Mouse (Mus musculus) left cerebral cortex, postnatal 10 days (tissue): ENCODE measurements around the gene 4930544D05Rik. TPM values are rescaled to one million over a fixed set of nuclear protein-coding genes. Genes with fewer than 3 reads are reported as not detected.

Experiments
- DNase-seq, 2 experiments: peaks; one replicate each; pipeline ENCODE4 v3.0.0; 2021 to 2022; ENCODE audit warnings: low spot score in 2 of 2, mixed read lengths in 1 of 2; ENCODE audit errors: extremely low spot score in 1 of 2
- intact Hi-C: fragments of 180-260 bp; cut with DNase I; formaldehyde crosslinking; loops from one replicate; pipeline ENCODE4 v1.15.1; 2025
- total RNA-seq, 2 experiments: library from RNA; stranded (reverse); gene quantifications; 2 replicates each; pipeline ENCODE4 v1.2.3; 2021

The 4930544D05Rik gene
- total RNA-seq, 2 experiments from 2014 or later: 0.45 to 1.1 TPM

DNA sequence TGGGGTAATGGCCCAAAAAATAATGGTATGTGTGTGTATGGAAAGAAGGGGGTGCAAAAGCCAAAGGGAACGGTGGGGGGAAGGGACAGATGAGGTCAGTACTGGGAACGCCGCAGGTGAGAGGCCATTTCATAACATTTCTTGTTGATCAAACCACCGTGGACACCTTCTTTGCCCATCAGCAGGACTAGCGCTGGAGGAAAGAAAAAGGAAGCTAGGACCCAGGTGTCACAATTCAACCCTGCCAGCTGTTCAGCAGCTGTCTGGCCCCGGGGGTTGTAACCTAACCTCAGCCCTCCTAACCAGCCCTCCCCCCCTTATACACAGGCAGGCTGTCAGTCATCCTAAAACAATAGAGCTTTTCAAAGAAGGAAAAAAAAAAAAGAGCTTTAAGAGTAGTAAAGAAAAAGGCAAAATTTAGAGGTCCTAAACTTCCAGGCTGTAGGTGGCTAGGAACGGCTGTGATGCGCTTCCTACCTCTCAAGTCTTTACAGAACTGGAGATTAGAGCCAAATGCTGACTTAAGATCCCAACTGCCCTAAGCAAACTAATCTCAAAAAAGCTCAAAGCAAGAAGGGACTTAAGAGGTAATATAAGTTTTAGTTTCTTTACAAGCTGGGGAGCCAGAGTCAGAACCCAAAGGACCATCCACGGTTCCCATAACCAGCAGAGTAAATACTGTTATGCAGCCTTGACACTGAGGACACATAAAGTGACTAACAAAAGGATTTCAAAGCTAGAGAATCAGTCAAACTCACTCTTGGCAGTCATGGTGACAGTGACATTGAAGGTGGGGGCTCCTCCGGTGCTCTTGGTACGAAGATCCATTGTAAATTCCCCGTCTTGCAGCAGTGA lies 36.6 kb downstream of the 4930544D05Rik start:
- DNase-seq: no peak

GRCm38 (mm10) chr11:70652884-70653344 lies 37.3 kb downstream of the 4930544D05Rik start:
- intact Hi-C loops: no loop called here
- no peak for DNase-seq

More for the DNA sequence above, 36.6 kb downstream of the 4930544D05Rik start:
- intact Hi-C loops: no loop called here

GRCm38 (mm10) chr11:70653345-70654197 lies 37.9 kb downstream of the 4930544D05Rik start:
- intact Hi-C loops: no loop called here
- DNase-seq: peak in 1 of 2 experiments; percentile 83

GRCm38 (mm10) chr11:70654198-70654922 lies 38.7 kb downstream of the 4930544D05Rik start, which contains the start of gene Pfn1:
TSS of gene Pfn1 (minus strand) at chr11:70654644.
- intact Hi-C loops: no loop called here
- peak in 1 of 2 experiments; percentile 89 for DNase-seq

- intact Hi-C loops: no loop called here
- peak; percentile 56 to 91 for DNase-seq
Measured at GRCm38 (mm10) chr11:70654923-70655570, 39.4 kb downstream of the 4930544D05Rik start.

DNA sequence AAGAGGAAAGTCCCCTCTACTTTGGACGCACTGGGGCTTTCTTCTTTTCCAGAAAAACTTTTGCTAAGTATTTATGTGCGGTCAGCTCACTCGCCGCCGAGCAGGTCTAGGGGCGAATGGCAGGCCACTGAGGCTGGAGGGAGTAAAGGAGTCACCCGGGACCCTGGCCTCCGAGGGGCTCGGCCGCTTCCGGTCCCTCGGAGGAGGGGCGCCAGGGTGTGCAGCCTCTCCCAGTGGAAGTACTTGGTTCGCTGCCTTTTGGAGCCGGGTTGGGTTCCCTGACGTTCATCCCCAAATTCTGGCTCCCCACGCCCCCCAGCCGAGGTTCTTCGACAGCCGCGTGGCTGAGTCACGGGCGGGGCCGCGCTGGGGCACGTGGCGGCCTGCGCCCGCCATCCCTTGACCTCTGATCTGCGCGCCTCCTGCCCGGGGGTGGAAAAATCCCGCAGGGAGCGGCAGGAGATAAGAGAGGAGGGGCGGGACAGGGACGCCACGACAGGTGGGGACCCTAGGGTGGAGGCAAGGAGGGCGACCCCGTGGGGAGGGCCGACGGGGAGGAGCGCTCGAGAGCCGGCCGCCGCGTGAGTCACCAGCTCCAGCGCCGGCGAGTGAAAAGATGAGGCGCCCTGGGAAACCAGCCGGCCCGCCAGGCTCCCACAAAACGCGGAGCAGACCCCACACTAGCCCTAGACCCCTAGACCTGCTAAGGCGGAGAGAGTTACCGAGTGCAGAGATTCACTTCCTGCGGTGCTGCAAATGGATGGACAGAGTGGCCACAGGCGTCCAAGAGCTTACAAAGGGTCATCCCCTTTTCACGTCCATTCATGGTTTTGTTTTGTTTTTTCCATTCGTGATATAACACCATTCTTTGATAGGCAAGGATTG lies 40.2 kb downstream of the 4930544D05Rik start:
- peak in 1 of 2 experiments; percentile 76 for DNase-seq
- intact Hi-C loops: no loop called here

DNA sequence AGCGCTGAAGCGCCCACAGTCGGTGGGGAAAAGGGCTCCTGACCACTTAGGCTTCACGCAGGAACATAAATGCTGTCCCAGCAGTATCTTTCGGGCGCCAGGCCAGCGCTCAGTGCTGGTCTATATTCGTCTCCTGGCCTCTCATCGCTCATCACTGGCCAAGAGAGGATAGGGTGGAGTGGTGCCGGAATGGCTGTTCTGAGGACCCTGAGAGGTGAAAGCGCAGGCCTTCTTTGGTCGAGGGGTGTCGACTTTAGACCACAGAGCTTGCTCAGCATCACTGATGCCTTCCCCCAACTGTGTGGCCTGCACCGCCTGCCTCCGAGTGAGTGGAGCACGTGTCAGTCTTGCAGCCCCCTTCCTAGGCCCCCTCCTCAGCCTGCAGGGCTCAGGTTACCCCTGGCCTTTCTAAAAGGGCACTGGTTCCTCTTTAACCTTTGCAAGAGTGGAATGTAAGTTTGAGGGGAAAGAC lies 40.8 kb downstream of the 4930544D05Rik start:
- DNase-seq: peak in 1 of 2 experiments; percentile 64
- intact Hi-C loops: no loop called here

DNA sequence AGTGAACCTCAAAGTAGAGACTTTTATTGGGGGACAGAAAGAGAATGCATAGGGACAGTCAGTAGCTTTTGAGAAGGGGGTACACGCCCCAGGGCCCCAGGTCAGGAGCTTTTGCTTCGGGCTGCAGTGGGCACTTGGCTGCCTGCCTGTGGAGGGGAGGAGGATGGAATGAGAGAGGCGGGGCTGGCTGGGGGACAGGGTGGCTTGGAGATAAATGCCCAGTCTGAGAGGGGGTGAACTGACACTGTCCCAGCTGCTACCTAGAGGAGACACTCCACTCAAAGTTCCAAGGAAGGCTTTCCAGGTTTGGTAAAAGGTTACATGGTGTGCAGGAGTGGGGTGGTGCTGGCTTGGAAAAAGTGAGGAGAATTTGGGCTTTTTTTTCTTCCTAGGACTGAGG lies 41.3 kb downstream of the 4930544D05Rik start, which contains the start of gene Eno3:
TSS of gene Eno3 (plus strand) at position 239 of the 400 bp plus-strand sequence.
- intact Hi-C loops: no loop called here
- peak in 1 of 2 experiments; percentile 65 for DNase-seq

DNA sequence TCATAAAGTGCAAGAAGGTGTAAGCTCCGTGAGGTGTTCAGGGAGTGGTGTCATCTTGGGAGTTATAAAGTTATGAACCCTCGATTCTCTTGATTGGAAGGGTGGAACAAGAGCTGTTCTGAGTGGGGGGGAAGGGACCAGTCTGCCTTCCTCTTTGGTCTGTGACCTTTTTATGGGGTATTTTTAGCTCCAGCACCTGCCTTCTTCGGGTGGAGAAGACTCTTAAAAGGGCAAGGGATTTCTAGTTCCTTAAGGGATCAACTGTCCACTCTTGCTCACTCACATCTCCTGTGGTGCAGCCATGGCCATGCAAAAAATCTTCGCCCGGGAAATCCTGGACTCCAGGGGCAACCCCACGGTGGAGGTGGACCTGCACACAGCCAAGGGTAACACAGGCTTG lies 41.9 kb downstream of the 4930544D05Rik start:
- intact Hi-C loops: no loop called here
- DNase-seq: no peak

- peak in 1 of 2 experiments; percentile 18 for DNase-seq
- intact Hi-C loops: no loop called here
Measured at GRCm38 (mm10) chr11:70657991-70658390, 42.3 kb downstream of the 4930544D05Rik start.

DNA sequence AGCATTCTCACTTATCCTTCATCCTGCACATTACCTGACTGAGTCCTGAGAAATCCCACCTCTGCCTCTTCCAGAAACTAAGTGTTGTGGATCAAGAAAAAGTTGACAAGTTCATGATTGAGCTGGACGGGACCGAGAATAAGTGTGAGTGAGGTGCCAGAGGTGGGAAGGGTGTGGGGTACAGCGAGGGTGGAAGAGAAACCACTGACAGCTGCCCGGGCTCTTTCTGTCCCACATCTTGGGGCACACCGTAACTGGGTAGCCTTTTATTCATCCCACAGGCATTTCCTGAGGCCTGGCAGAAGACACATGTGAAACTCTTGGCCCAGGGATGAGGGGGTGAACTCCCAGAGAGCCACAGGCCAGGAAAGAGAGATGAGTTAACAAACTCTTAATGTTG lies 42.9 kb downstream of the 4930544D05Rik start:
- intact Hi-C loops: no loop called here
- peak in 1 of 2 experiments; percentile 13 for DNase-seq

GRCm38 (mm10) chr11:70658942-70659341 lies 43.3 kb downstream of the 4930544D05Rik start:
- peak in 1 of 2 experiments; percentile 22 for DNase-seq
- intact Hi-C loops: no loop called here

- peak in 1 of 2 experiments; percentile 12 for DNase-seq
Measured at GRCm38 (mm10) chr11:70660571-70660970, 44.9 kb downstream of the 4930544D05Rik start.

GRCm38 (mm10) chr11:70663101-70663500 lies 47.5 kb downstream of the 4930544D05Rik start:
- intact Hi-C loops: no loop called here
- no peak for DNase-seq

More at GRCm38 (mm10) chr11:70660571-70660970, 44.9 kb downstream of the 4930544D05Rik start:
- intact Hi-C loops: no loop called here

DNA sequence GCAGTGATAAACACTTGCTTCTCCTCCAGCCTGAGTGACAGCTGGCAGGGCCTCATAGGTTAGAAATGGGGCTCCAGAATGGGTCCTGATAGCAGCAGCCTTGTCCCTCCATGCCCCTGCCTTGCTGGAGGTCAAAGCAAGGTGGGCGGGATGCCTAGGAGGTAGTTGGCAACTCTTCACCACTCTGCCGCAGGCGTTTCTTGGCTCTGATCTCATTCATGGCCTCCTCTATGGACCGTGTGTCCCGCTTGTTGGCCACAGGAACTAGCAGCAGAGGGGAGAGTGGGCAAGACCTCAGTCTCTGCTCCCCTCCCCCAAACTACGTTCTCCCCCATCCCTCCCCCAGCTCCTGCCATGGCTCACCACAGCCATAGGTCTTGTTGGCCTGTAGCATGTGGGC lies 48.3 kb downstream of the 4930544D05Rik start:
- intact Hi-C loops: no loop called here
- no peak for DNase-seq

DNA sequence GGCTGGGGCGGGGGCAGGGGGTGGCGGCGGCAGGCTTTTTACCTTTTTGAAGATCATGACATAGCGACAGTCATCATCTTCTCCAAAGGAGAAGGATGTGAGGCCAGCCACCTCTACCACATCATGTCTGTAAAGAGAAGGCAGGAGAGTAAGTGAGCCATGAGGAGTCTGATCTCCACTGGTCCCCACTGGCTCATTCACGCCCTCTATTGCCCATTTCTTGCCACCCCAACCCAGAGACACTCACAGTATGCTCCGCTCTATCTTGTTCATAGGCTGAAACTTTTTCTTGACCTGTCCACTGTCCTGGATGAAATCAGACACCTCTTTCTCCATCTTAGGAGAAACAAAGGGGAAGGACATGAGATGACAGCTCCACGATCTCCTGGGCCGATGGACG lies 49.1 kb downstream of the 4930544D05Rik start:
- no peak for DNase-seq
- intact Hi-C loops: no loop called here
